10 mouse cellular contexts compared by ENCODE assay signal in genomic region chr1:163338525-163339218, GRCm38 (mm10). TPM values are rescaled to one million over a fixed set of nuclear protein-coding genes. Genes with fewer than 3 reads are reported as not detected.
DNase-seq lines count a peak whose midpoint lies in the region; ATAC-seq and TF ChIP-seq lines count a peak whose summit lies in the region.
"Had no signal": no experiment of that assay in that cellular context is flagged by ENCODE, and none has a peak within 500 bp of the region (broad histone marks: within the 10 kb centered on the region; RNA-seq: fewer than 3 reads in every experiment).

No protein-coding gene starts in this region.

- no peak for TF ChIP-seq CTCF in hindbrain, postnatal 0 days (IDR thresholded peaks at IDR 0.05; ENCODE audit: low read depth)
- no peak for TF ChIP-seq CTCF in lung, postnatal 0 days (IDR thresholded peaks at IDR 0.05)

- no peak overlapping the region for H3K27ac ChIP-seq in forebrain, embryonic 14.5 days (ENCODE audit: low read depth, low read length)
- no peak overlapping the region for H3K27ac ChIP-seq in hindbrain, postnatal 0 days
- no peak overlapping the region for H3K27ac ChIP-seq in lung, postnatal 0 days (ENCODE audit: low read length)
- H3K27ac ChIP-seq: stomach, postnatal 0 days had no signal

- no peaks in the 10 kb centered on the region for H3K9me3 ChIP-seq in forebrain, embryonic 14.5 days (replicated peaks; ENCODE audit: control insufficient read depth, low read length)
- no peaks in the 10 kb centered on the region for H3K9me3 ChIP-seq in hindbrain, postnatal 0 days (ENCODE audit: low read length)
- no peaks in the 10 kb centered on the region for H3K9me3 ChIP-seq in lung, postnatal 0 days (ENCODE audit: low read length)

- no peak overlapping the region for H3K4me2 ChIP-seq in forebrain, embryonic 14.5 days (ENCODE audit: low read length)
- H3K4me2 ChIP-seq in hindbrain, postnatal 0 days (ENCODE audit: low read depth, low read length) = peak overlapping the region; percentile 19
- H3K4me2 ChIP-seq in lung, postnatal 0 days (replicated peaks; ENCODE audit: low read depth, low read length) = no peak overlapping the region

- ATAC-seq in forebrain, embryonic 14.5 days = peak; percentile 71
- ATAC-seq in hindbrain, postnatal 0 days = peak; percentile 83
- ATAC-seq in megakaryocyte, adult 5-6 weeks (ENCODE audit: poor library complexity, severe bottlenecking) = no peak
- ATAC-seq in lung, postnatal 0 days = no peak

- H3K27me3 ChIP-seq in forebrain, embryonic 14.5 days (replicated peaks; ENCODE audit: control insufficient read depth, insufficient read depth, low read length) = no peaks in the 10 kb centered on the region
- H3K27me3 ChIP-seq in hindbrain, postnatal 0 days (ENCODE audit: insufficient read depth, low read length) = no peaks in the 10 kb centered on the region
- H3K27me3 ChIP-seq in lung, postnatal 0 days (replicated peaks; ENCODE audit: insufficient read depth, low read length) = no peaks in the 10 kb centered on the region

- WGBS in forebrain, embryonic 14.5 days = 36% methylated on average over 7 of the region's 7 CpGs
- 33% methylated on average over 7 of the region's 7 CpGs for WGBS in hindbrain, postnatal 0 days
- 62% methylated on average over 7 of the region's 7 CpGs for WGBS in lung, postnatal 0 days

- no peaks in the 10 kb centered on the region for H3K36me3 ChIP-seq in forebrain, embryonic 14.5 days (ENCODE audit: control insufficient read depth, insufficient read depth, low read length)
- H3K36me3 ChIP-seq in hindbrain, postnatal 0 days (ENCODE audit: insufficient read depth, low read length) = no peaks in the 10 kb centered on the region
- H3K36me3 ChIP-seq in lung, postnatal 0 days (ENCODE audit: insufficient read depth, low read length) = no peaks in the 10 kb centered on the region

- TF ChIP-seq EP300 in lung, postnatal 0 days (IDR thresholded peaks at IDR 0.05) = no peak

- intact Hi-C loops in left cerebral cortex, postnatal 10 days (cut with DNase I) = no loop called here

- DNase-seq in adrenal gland, adult 2 months = peak; percentile 6
- DNase-seq in adrenal gland, adult 8-10 months = no peak
- DNase-seq in left cerebral cortex, postnatal 10 days (ENCODE audit: extremely low spot score in 1 of 2, low spot score in 2 of 2) = peak; percentile 36 to 38
- DNase-seq in left cerebral cortex, adult 8-10 months (ENCODE audit: low spot score in 2 of 2) = no peak
- peak; percentile 87 for DNase-seq in forebrain, embryonic 14.5 days (ENCODE audit: low spot score)
- DNase-seq in hindbrain, postnatal 0 days (ENCODE audit: low spot score) = peak; percentile 80
- DNase-seq in lung, postnatal 0 days (ENCODE audit: low spot score) = no peak
- DNase-seq: lung, adult 18-20 months had no signal

- peaks cover 7% of the 10 kb centered on the region for H3K4me1 ChIP-seq in forebrain, embryonic 14.5 days (ENCODE audit: control insufficient read depth, insufficient read depth, low read length)
- no peaks in the 10 kb centered on the region for H3K4me1 ChIP-seq in hindbrain, postnatal 0 days (ENCODE audit: insufficient read depth, low read length)
- H3K4me1 ChIP-seq in lung, postnatal 0 days (ENCODE audit: insufficient read depth, low read depth, low read length) = no peaks in the 10 kb centered on the region

- no peak overlapping the region for H3K4me3 ChIP-seq in forebrain, embryonic 14.5 days (ENCODE audit: low read depth, low read length)
- no peak overlapping the region for H3K4me3 ChIP-seq in hindbrain, postnatal 0 days (ENCODE audit: low read length)
- no peak overlapping the region for H3K4me3 ChIP-seq in lung, postnatal 0 days (ENCODE audit: low read depth, low read length)

- no peak overlapping the region for H3K9ac ChIP-seq in forebrain, embryonic 14.5 days (ENCODE audit: low read length)
- no peak overlapping the region for H3K9ac ChIP-seq in hindbrain, postnatal 0 days (replicated peaks; ENCODE audit: low read length)
- H3K9ac ChIP-seq in lung, postnatal 0 days (replicated peaks; ENCODE audit: low read depth) = no peak overlapping the region

RNA-seq across cellular contexts. Expression of gene Prrx1, which starts 25.2 kb away (rescaled TPM):
- 10 to 100 TPM in 1 of 2 experiments, 1 to 10 TPM in 1; 8.9 to 10.3 TPM for total RNA-seq in adrenal gland, adult 2 months (2021)
- 1.3 and 1.5 TPM in 2 replicates for polyA plus RNA-seq in adrenal gland, adult 2 months (2012; rRNA removed)
- 10 to 100 TPM in 1 of 4 experiments, 1 to 10 TPM in 3; 6.5 to 13.1 (median 8.4) TPM for total RNA-seq in adrenal gland, adult 8-10 months (2022)
- total RNA-seq in left cerebral cortex, postnatal 10 days (2021) = 1 to 10 TPM; 6.3 to 7.0 TPM
- total RNA-seq in left cerebral cortex, adult 8-10 months (2022) = 1 to 10 TPM; 3.9 to 6.3 (median 5.2) TPM
- polyA plus RNA-seq in forebrain, embryonic 14.5 days (2014; fragmentation: Nextera tagmentation; extraction: Ambion mirVana) = 4.7 and 5.1 TPM in 2 replicates
- 3.7 and 4.8 TPM in 2 replicates for total RNA-seq in hindbrain, postnatal 0 days (2014; rRNA removed)
- polyA plus RNA-seq in hindbrain, postnatal 0 days (2015; fragmentation: Nextera tagmentation; extraction: Ambion mirVana) = 4.4 and 4.9 TPM in 2 replicates
- total RNA-seq in megakaryocyte, adult 5-6 weeks (2015) = 0.09 and 0.16 TPM in 2 replicates
- total RNA-seq in megakaryocyte, adult 5-6 weeks (2017) = 0.04 and 0.11 TPM in 2 replicates
- polyA plus RNA-seq in lung, postnatal 0 days (2015; fragmentation: Nextera tagmentation; extraction: Ambion mirVana) = 3.6 and 4.6 TPM in 2 replicates

Comparison
In these comparisons a context has a peak if more than half of its experiments do, and no peak if none do; other contexts are left out.
1. DNase-seq: peak in adrenal gland, adult 2 months (single experiment), left cerebral cortex, postnatal 10 days (2 of 2), forebrain, embryonic 14.5 days (single experiment) and hindbrain, postnatal 0 days (single experiment); none in adrenal gland, adult 8-10 months (single experiment), left cerebral cortex, adult 8-10 months (0 of 2) and lung, postnatal 0 days (single experiment).
2. ATAC-seq: peak in forebrain, embryonic 14.5 days (single experiment) and hindbrain, postnatal 0 days (single experiment); none in megakaryocyte, adult 5-6 weeks (single experiment) and lung, postnatal 0 days (single experiment).